Mouse (Mus musculus): ENCODE data around the gene Cdk5rap2.

DNA sequence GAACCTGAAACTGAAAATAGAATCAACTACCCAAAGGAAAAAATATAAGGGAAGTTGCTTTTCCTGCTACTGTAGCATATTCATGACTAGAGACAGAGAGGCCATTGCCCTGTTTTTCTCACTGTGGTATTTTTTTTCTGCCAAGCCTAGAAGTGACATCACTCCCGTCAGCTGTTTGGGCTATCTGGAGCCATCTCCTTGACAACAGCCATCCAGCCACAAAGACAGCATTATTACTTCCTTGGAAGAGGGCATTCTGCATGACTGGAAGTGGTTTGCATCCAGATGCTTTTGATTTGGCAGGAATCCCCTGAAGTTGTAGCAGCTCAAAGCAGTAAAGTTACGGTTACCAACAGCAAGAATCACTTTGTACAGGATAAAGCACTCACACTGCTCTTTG is 1.9 kb upstream of the Cdk5rap2 start:
- no peak for TF ChIP-seq ZC3H11A (IDR thresholded peaks at IDR 0.05; ENCODE audit: borderline replicate concordance, low read depth, low read length)
- no peak for TF ChIP-seq HCFC1 (IDR thresholded peaks at IDR 0.05; ENCODE audit: borderline replicate concordance, insufficient read depth, low read length)
- TF ChIP-seq CHD2 (IDR thresholded peaks at IDR 0.05; ENCODE audit: low read depth, low read length), result no peak
- TF ChIP-seq MAFK (IDR thresholded peaks at IDR 0.05; ENCODE audit: insufficient read depth, low read depth, low read length), result no peak
- TF ChIP-seq ZNF384 (IDR thresholded peaks at IDR 0.05; ENCODE audit: low read depth, low read length), result no peak
